Mouse (Mus musculus) intestine, embryonic 14.5 days (tissue): ENCODE measurements around the gene Glyr1. TPM values are rescaled to one million over a fixed set of nuclear protein-coding genes. Genes with fewer than 3 reads are reported as not detected.

Source experiments
- ATAC-seq: fragments of 200-750 bp; cut with Nextera tagmentation; replicated peaks from 2 replicates; pipeline ENCODE4 v1.8.0; 2017; ENCODE audit warnings: low read depth, moderate number of reproducible peaks, moderate TSS enrichment, moderate library complexity; ENCODE audit not compliant: low FRiP score, low TSS enrichment
- DNase-seq: peaks from one replicate; pipeline ENCODE4 v3.0.0-alpha.2; 2018; ENCODE audit warnings: low spot score
- H3K27ac ChIP-seq: fragments of 300-500 bp; sonication (generic); 2 replicates; pipeline ENCODE4 v1.5.1; 2014; ENCODE audit warnings: low read depth, mild to moderate bottlenecking, control low read depth
- H3K27me3 ChIP-seq: fragments of 300-500 bp; sonication (generic); replicated peaks from 2 replicates; pipeline ENCODE4 v1.6.1; 2014; ENCODE audit warnings: low read length, control low read depth; ENCODE audit not compliant: control insufficient read depth, insufficient read depth
- H3K36me3 ChIP-seq: fragments of 300-500 bp; sonication (generic); 2 replicates; pipeline ENCODE4 v1.6.1; 2014; ENCODE audit warnings: low read length, control low read depth; ENCODE audit not compliant: control insufficient read depth, insufficient read depth
- H3K4me1 ChIP-seq: fragments of 300-500 bp; sonication (generic); replicated peaks from 2 replicates; pipeline ENCODE4 v1.6.1; 2014; ENCODE audit warnings: low read length, control low read depth, mixed read lengths; ENCODE audit not compliant: control insufficient read depth, insufficient read depth
- H3K4me2 ChIP-seq: fragments of 300-500 bp; sonication (generic); 2 replicates; pipeline ENCODE4 v1.6.1; 2014; ENCODE audit warnings: low read length
- H3K4me3 ChIP-seq: fragments of 300-500 bp; sonication (generic); 2 replicates; pipeline ENCODE4 v1.5.1; 2014; ENCODE audit warnings: low read depth, low read length, control low read depth, mixed read lengths
- H3K9ac ChIP-seq: fragments of 300-500 bp; sonication (generic); 2 replicates; pipeline ENCODE4 v1.6.1; 2014; ENCODE audit warnings: mild to moderate bottlenecking, low read length
- H3K9me3 ChIP-seq: fragments of 300-500 bp; sonication (generic); 2 replicates; pipeline ENCODE4 v1.6.1; 2016; ENCODE audit warnings: low read length, control low read depth; ENCODE audit not compliant: control insufficient read depth
- whole genome bisulfite sequencing: fragments of 180-500 bp; shearing (Covaris S2); extraction: QIAGEN DNeasy Blood & Tissue Kit; methylation state at CpG from one replicate; pipeline ENCODE4 v1.1.7; 2014; 5-methylcytosine and 5-hydroxymethylcytosine counted together
- polyA plus RNA-seq: library from polyadenylated mRNA; unstranded; fragments of >200 nt; fragmentation: Nextera tagmentation; extraction: Ambion mirVana; gene quantifications from 2 replicates; pipeline ENCODE4 v1.2.1, GENCODE M21; 2014

The Glyr1 gene
- 93.9 and 101 TPM in 2 replicates for polyA plus RNA-seq

DNA sequence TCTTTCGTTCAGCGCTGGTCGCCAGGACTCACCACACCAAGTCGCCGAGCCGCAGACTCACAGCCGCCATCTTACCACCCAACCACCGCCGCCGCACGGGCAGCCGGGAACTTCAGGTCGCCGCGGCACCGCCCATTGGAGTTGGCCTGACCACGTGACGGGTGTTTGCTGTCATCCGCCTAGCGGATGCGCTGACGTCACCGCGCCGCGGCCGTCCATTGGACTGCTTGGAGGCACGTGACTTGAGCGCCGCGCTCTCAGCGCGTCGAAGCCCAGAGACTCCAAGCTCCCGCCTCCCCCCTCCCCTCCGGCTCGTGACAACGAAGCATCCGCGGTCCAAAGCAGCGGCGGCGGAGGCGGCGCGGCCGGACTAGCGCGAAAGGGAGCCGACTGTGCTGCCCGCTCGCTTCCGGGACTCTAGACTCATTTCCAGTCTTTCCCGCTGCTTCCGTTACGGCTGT lies at the start of gene Glyr1, which contains the start of gene Ubn1:
Glyr1 (minus strand) TSS at position 90 of the 461 bp plus-strand sequence.
Ubn1 (plus strand) TSS at position 284 of the 461 bp plus-strand sequence.
- H3K36me3 ChIP-seq, result peaks cover 44% of the 10 kb centered on the region
- H3K4me3 ChIP-seq, result peak within 1 kb of the TSS; percentile 96
- ATAC-seq (peak; percentile 99), DNase-seq (peak; percentile 96)
- H3K9ac ChIP-seq, result peak within 1 kb of the TSS; percentile 83
- peak within 1 kb of the TSS; percentile 98 for H3K4me2 ChIP-seq
- H3K9me3 ChIP-seq, result no peaks in the 10 kb centered on the region
- peaks cover 16% of the 10 kb centered on the region for H3K4me1 ChIP-seq
- WGBS, result under 1% methylated on average over 56 of the region's 56 CpGs
- no peaks in the 10 kb centered on the region for H3K27me3 ChIP-seq
- H3K27ac ChIP-seq, result peak within 1 kb of the TSS; percentile 97

DNA sequence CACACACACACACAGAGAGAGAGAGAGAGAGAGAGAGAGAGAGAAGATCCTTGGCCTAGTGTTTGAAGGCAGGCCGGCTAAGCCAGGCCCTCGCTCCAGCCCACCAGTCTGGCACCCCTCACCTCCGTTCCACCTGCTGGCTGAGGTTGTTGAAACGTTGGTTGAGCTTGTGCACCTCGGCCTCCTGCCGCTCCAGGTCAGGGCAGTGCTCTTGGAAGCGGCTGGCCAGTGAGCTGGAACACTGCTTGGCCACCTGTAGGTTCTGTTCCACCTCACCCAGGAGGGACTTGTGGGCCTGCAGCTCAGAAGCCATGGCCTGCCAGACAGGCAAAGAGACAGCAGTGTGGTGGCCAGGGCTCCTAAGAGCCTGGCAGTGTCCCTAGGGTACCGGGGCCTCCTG lies 46.8 kb upstream of the Glyr1 start:
- no peak for DNase-seq
- H3K4me1 ChIP-seq, result no peaks in the 10 kb centered on the region
- no peak overlapping the region for H3K9ac ChIP-seq
- no peaks in the 10 kb centered on the region for H3K9me3 ChIP-seq
- 85% methylated on average over 8 of the region's 8 CpGs for WGBS
- H3K27ac ChIP-seq, result no peak overlapping the region
- no peaks in the 10 kb centered on the region for H3K27me3 ChIP-seq
- H3K4me2 ChIP-seq, result no peak overlapping the region
- ATAC-seq, result no peak
- no peaks in the 10 kb centered on the region for H3K36me3 ChIP-seq
- H3K4me3 ChIP-seq, result no peak overlapping the region

DNA sequence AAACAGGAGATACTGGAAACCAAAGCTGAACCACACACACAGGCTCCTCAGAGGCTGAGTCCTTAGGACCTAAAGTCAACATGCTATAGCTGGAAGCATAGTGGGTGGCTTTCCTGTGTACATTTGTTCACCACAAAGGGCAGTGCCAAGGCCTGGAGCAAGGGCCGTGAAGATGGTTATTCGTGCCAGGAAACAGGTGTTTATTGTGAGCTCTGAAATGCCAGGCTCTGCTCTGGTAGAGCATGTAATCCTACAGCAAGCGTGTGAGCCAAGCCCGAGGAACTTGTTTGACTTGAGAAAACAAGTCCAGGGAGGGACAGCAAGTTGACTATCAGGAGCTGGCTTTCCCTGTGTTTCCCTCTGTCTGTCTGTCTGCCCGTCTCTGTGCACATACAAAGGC lies 43.6 kb upstream of the Glyr1 start:
- DNase-seq (no peak), ATAC-seq (no peak)
- no peaks in the 10 kb centered on the region for H3K9me3 ChIP-seq
- 0 out of 2 replicates have a peak, but pooled peaks cover 3% of the 10 kb centered on the region for H3K36me3 ChIP-seq
- H3K4me1 ChIP-seq, result no peaks in the 10 kb centered on the region
- WGBS, result 81% methylated on average over 5 of the region's 5 CpGs
- H3K9ac ChIP-seq, result no peak overlapping the region
- no peaks in the 10 kb centered on the region for H3K27me3 ChIP-seq
- no peak overlapping the region for H3K4me3 ChIP-seq
- no peak overlapping the region for H3K4me2 ChIP-seq
- no peak overlapping the region for H3K27ac ChIP-seq

DNA sequence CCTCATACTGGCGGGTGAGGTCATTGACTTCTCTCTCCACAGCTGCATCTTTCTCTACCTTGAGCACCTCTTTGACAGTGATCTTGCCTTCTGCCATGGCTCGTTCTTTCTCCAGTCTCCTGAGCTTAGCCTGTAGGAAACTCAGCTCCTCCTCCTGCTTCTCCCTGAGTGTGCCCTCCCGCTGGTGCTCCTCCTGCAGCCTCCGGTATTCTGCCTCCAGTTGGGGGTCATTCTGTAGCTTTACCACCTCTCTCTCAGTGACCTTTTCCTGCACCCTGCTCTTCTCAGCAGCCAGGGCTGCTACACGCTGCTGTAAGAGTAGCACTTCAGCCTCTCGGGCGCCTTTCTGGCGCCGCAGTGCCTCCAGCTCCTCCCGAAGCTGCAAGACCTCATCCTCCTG lies 39.4 kb upstream of the Glyr1 start:
- no peak for ATAC-seq
- Histone ChIP-seq H3K9ac (no peak overlapping the region), H3K27me3 (no peaks in the 10 kb centered on the region), H3K4me1 (no peaks in the 10 kb centered on the region), H3K36me3 (peaks cover 36% of the 10 kb centered on the region), H3K9me3 (no peaks in the 10 kb centered on the region), H3K4me3 (no peak overlapping the region), H3K27ac (no peak overlapping the region), H3K4me2 (no peak overlapping the region)
- 54% methylated on average over 10 of the region's 10 CpGs for WGBS
- DNase-seq, result no peak

DNA sequence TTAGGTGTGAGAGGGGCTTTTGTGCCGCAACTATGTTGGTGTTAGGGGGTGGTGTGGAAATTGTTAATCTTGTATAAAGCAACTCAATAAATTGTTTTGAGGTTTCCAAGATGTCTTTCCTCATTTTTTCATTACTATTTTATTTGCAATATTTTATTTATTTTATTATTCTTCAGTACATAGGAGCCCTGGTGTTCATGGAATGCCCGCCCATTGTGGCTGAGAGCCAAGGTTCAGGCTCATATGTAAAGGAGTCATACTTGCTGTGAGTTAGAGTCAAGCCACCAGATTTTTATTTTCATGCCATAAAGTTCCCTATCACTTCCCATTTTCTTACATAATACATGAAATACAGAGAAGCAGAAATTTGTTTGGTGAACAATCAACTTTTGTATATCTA lies 36.5 kb upstream of the Glyr1 start:
- DNase-seq (no peak), ATAC-seq (no peak)
- Histone ChIP-seq H3K36me3 (peaks cover 62% of the 10 kb centered on the region), H3K4me3 (no peak overlapping the region), H3K27ac (no peak overlapping the region), H3K4me2 (no peak overlapping the region), H3K9ac (no peak overlapping the region), H3K9me3 (no peaks in the 10 kb centered on the region), H3K4me1 (no peaks in the 10 kb centered on the region), H3K27me3 (no peaks in the 10 kb centered on the region)
- WGBS, result 96% methylated on average over 2 of the region's 2 CpGs

DNA sequence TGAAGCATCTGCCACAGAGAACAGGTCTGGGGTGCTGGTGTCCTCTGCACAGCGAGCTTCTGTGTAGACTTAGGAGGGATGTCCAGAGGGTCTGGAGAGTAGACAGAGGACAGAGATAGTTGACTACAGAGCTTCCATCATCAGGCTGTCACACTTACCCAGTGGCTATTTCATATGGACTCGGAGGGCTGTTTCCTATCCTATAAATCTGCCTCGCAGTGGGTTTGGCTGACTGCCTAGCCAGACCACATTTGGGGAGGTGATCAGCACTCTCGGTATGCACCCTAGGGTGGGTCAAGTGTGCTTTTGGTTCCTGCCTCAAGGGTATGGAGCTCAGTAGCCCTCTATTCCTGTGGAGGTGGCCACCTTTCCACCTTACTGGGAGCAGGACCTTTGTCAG lies 35.5 kb upstream of the Glyr1 start:
- no peak overlapping the region for H3K4me2 ChIP-seq
- no peaks in the 10 kb centered on the region for H3K9me3 ChIP-seq
- no peak overlapping the region for H3K9ac ChIP-seq
- H3K4me3 ChIP-seq, result no peak overlapping the region
- H3K27ac ChIP-seq, result no peak overlapping the region
- H3K36me3 ChIP-seq, result peaks cover 69% of the 10 kb centered on the region
- no peak for DNase-seq
- H3K27me3 ChIP-seq, result no peaks in the 10 kb centered on the region
- no peak for ATAC-seq
- 90% methylated on average over 4 of the region's 4 CpGs for WGBS
- no peaks in the 10 kb centered on the region for H3K4me1 ChIP-seq

DNA sequence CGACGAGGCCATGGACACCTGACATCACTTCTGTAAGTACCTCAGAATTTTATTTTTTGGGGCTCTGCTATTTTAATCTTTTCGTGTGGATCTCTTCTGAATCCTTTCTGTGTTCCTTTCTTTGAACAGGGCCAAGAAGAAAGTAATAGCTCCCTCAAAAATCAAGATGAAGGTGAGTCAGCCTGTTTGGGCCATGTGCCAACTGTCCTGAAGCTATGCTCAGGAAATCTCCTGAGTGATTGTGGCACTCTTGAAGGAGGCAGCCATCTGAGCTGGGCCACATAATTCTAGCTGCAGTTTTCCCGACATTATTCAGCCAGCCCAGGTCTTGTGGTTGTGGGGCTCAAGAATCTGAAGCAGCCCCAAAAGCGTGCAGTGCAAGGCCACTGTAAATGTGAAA lies 24.7 kb upstream of the Glyr1 start:
- no peaks in the 10 kb centered on the region for H3K9me3 ChIP-seq
- no peaks in the 10 kb centered on the region for H3K27me3 ChIP-seq
- peaks cover 98% of the 10 kb centered on the region for H3K36me3 ChIP-seq
- ATAC-seq (no peak), DNase-seq (no peak)
- no peak overlapping the region for H3K4me2 ChIP-seq
- 90% methylated on average over 5 of the region's 5 CpGs for WGBS
- no peak overlapping the region for H3K27ac ChIP-seq
- no peaks in the 10 kb centered on the region for H3K4me1 ChIP-seq
- H3K4me3 ChIP-seq, result no peak overlapping the region
- no peak overlapping the region for H3K9ac ChIP-seq

DNA sequence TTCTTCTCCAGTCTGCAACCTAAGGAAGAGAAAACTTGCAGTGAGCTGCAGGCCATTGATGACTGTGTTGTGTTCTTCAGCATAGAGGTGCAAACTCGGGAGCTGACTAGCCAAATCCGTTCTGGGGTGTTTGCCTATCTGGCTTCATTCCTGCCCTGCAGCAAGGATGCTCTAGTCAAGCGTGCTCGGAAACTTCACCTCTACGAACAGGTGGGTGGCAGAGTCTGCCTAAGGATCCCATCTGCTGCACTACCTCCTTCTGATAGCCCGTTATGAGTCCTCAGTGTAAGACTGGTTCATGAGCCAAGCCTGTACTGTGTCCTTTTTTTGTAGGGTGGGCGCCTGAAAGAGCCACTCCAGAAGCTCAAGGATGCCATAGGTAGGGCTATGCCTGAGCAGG lies 22.3 kb upstream of the Glyr1 start:
- H3K9ac ChIP-seq, result no peak overlapping the region
- H3K27me3 ChIP-seq, result no peaks in the 10 kb centered on the region
- DNase-seq, result no peak
- peaks cover 93% of the 10 kb centered on the region for H3K36me3 ChIP-seq
- H3K4me2 ChIP-seq, result no peak overlapping the region
- no peaks in the 10 kb centered on the region for H3K4me1 ChIP-seq
- no peak overlapping the region for H3K27ac ChIP-seq
- WGBS, result 93% methylated on average over 7 of the region's 7 CpGs
- no peak overlapping the region for H3K4me3 ChIP-seq
- H3K9me3 ChIP-seq, result no peaks in the 10 kb centered on the region
- ATAC-seq, result no peak

DNA sequence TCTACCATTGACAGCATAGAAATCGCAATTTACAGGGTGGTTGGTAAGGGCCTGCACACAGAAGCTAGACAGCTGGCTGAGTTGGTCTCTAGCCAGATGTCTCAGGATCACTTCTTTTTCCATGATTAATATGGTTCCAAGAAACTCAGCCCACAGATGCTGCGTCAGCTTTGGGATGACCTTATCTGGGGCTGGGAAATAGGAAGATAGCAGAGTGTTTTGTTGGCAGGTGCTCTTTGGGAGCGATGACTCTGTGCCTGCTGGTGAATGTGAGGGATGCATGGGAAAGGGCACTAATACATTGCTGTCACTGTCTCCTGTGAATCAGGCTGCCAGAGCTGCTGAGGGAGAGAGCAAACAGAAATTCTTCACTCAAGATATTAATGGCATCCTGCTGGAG lies 20.7 kb upstream of the Glyr1 start:
- H3K4me3 ChIP-seq, result no peak overlapping the region
- H3K9me3 ChIP-seq, result no peaks in the 10 kb centered on the region
- no peak overlapping the region for H3K9ac ChIP-seq
- DNase-seq, result no peak
- no peak overlapping the region for H3K4me2 ChIP-seq
- WGBS, result 71% methylated on average over 3 of the region's 3 CpGs
- H3K27ac ChIP-seq, result no peak overlapping the region
- ATAC-seq, result no peak
- peaks cover 90% of the 10 kb centered on the region for H3K36me3 ChIP-seq
- H3K4me1 ChIP-seq, result no peaks in the 10 kb centered on the region
- H3K27me3 ChIP-seq, result no peaks in the 10 kb centered on the region
